Mouse (Mus musculus) gastrocnemius, adult 8-10 months (tissue): Measurements from ENCODE around the gene Sema4f. TPM values are rescaled to one million over a fixed set of nuclear protein-coding genes. Genes with fewer than 3 reads are reported as not detected.

ENCODE experiments used
- DNase-seq, 2 experiments: peaks; one replicate each; pipeline ENCODE4 v3.0.0; 2022; ENCODE audit warnings: low spot score in 2 of 2
- total RNA-seq, 4 experiments: library from RNA; stranded (reverse); gene quantifications; 2 replicates each; pipeline ENCODE4 v1.2.4; 2022

Gene Sema4f
- total RNA-seq, 4 experiments from 2014 or later = 0.61 TPM; not detected in 3

- peak; percentile 33 to 52 for DNase-seq
Observed at GRCm38 (mm10) chr6:82871632-82872331, 67.8 kb downstream of the Sema4f start.

- DNase-seq = no peak
Observed at GRCm38 (mm10) chr6:82868476-82868875, 71.1 kb downstream of the Sema4f start.

- peak; percentile 61 to 79 for DNase-seq
Observed at GRCm38 (mm10) chr6:82863380-82863874, 76.1 kb downstream of the Sema4f start.

GRCm38 (mm10) chr6:82862475-82862874 is 77.1 kb downstream of the Sema4f start:
- DNase-seq = peak; percentile 44 to 68

GRCm38 (mm10) chr6:82862042-82862441 is 77.5 kb downstream of the Sema4f start:
- DNase-seq = no peak

Other genes starting within 250 kb of the Sema4f start
- 10 to 100 TPM; 19.6 to 27.0 (median 20.2) TPM for gene Pole4, start 234.4 kb downstream of the Sema4f start, total RNA-seq
- gene Hk2, start 165.3 kb downstream of the Sema4f start, total RNA-seq = 100 to 1,000 TPM; 261 to 301 (median 287) TPM
- not detected for gene M1ap, start 7.1 kb upstream of the Sema4f start, total RNA-seq
- 1 to 10 TPM in 3 of 4 experiments, under 1 TPM in 1; 0.56 to 1.2 (median 1.1) TPM for gene Dok1, start 93.7 kb upstream of the Sema4f start, total RNA-seq
- 1 to 10 TPM in 3 of 4 experiments, under 1 TPM in 1; 0.97 to 1.5 (median 1.3) TPM for gene Loxl3, start 94.4 kb upstream of the Sema4f start, total RNA-seq
- gene Aup1, start 114.8 kb upstream of the Sema4f start, total RNA-seq = 100 to 1,000 TPM in 2 of 4 experiments, 10 to 100 TPM in 2; 91.1 to 109 (median 102) TPM
- 10 to 100 TPM; 16.6 to 16.9 (median 16.7) TPM for gene Htra2, start 115.5 kb upstream of the Sema4f start, total RNA-seq
- under 1 TPM; 0.24 to 0.52 (median 0.33) TPM for gene Dqx1, start 118.1 kb upstream of the Sema4f start, total RNA-seq
- not detected for gene Tlx2, start 130.5 kb upstream of the Sema4f start, total RNA-seq
- gene Pcgf1, start 138.1 kb upstream of the Sema4f start, total RNA-seq = 1 to 10 TPM; 6.2 to 9.4 (median 7.5) TPM
- gene Lbx2, start 146.6 kb upstream of the Sema4f start, total RNA-seq = under 1 TPM in 2 of 4 experiments, not detected in 2; 0.63 to 0.94 TPM
- gene Ccdc142, start 161.8 kb upstream of the Sema4f start, total RNA-seq = 1 to 10 TPM in 3 of 4 experiments, not detected in 1; 1.1 to 2.3 (median 1.3) TPM
- under 1 TPM; 0.60 to 0.99 (median 0.82) TPM for gene Gm42688, start 161.8 kb upstream of the Sema4f start, total RNA-seq
- gene Mrpl53, start 169.3 kb upstream of the Sema4f start, total RNA-seq = 100 to 1,000 TPM; 102 to 112 (median 107) TPM
- 1 to 10 TPM; 5.3 to 5.9 (median 5.5) TPM for gene Mogs, start 175.7 kb upstream of the Sema4f start, total RNA-seq
- 10 to 100 TPM; 39.1 to 50.7 (median 45.1) TPM for gene Wbp1, start 181.8 kb upstream of the Sema4f start, total RNA-seq
- gene Ino80b, start 185.7 kb upstream of the Sema4f start, total RNA-seq = 10 to 100 TPM; 14.3 to 18.2 (median 16.2) TPM
- 10 to 100 TPM in 3 of 4 experiments, 1 to 10 TPM in 1; 9.0 to 12.2 (median 10.9) TPM for gene Rtkn, start 195.7 kb upstream of the Sema4f start, total RNA-seq
- 1 to 10 TPM in 3 of 4 experiments, under 1 TPM in 1; 0.87 to 2.3 (median 1.1) TPM for gene Wdr54, start 216.6 kb upstream of the Sema4f start, total RNA-seq
- under 1 TPM in 2 of 4 experiments, not detected in 2; 0.13 to 0.15 TPM for gene 1700003E16Rik, start 216.6 kb upstream of the Sema4f start, total RNA-seq
- 100 to 1,000 TPM; 117 to 131 (median 127) TPM for gene Dctn1, start 226.2 kb upstream of the Sema4f start, total RNA-seq